Mouse (Mus musculus): ENCODE measurements around the gene Tfeb. TPM values are rescaled to one million over a fixed set of nuclear protein-coding genes. Genes with fewer than 3 reads are reported as not detected.
A peak's percentile ranks its signal among the peaks of the same experiment; 100 is the strongest.

The Tfeb gene
- polyA plus RNA-seq, 1 experiment from 2014 or later = 5.1 TPM

- Histone ChIP-seq H3K9ac (replicated peaks; ENCODE audit: low read depth, low read length) (no peak overlapping the region), H3K27me3 (ENCODE audit: control insufficient read depth, insufficient read depth, low read length) (no peaks in the 10 kb centered on the region), H3K4me1 (ENCODE audit: control insufficient read depth, insufficient read depth, low read length) (no peaks in the 10 kb centered on the region), H3K36me3 (ENCODE audit: control insufficient read depth, insufficient read depth, low read length) (no peaks in the 10 kb centered on the region), H3K4me3 (ENCODE audit: low read depth, low read length) (no peak overlapping the region), H3K4me2 (replicated peaks; ENCODE audit: low read depth, low read length) (no peak overlapping the region), H3K9me3 (ENCODE audit: control insufficient read depth, low read depth, low read length) (no peaks in the 10 kb centered on the region), H3K27ac (ENCODE audit: low read length) (no peak overlapping the region)
- WGBS = 29% methylated on average over 6 of the region's 6 CpGs
- ATAC-seq (ENCODE audit: insufficient number of reproducible peaks, insufficient read depth, low FRiP score, low read depth) = no peak
Observed at GRCm38 (mm10) chr17:47756366-47756765, 19.5 kb downstream of the Tfeb start.

- no peak for ATAC-seq (ENCODE audit: insufficient number of reproducible peaks, insufficient read depth, low FRiP score, low read depth)
- Histone ChIP-seq H3K4me1 (ENCODE audit: control insufficient read depth, insufficient read depth, low read length) (no peaks in the 10 kb centered on the region), H3K27ac (ENCODE audit: low read length) (no peak overlapping the region), H3K27me3 (ENCODE audit: control insufficient read depth, insufficient read depth, low read length) (no peaks in the 10 kb centered on the region), H3K9ac (replicated peaks; ENCODE audit: low read depth, low read length) (no peak overlapping the region), H3K9me3 (ENCODE audit: control insufficient read depth, low read depth, low read length) (no peaks in the 10 kb centered on the region), H3K4me3 (ENCODE audit: low read depth, low read length) (no peak overlapping the region), H3K4me2 (replicated peaks; ENCODE audit: low read depth, low read length) (no peak overlapping the region), H3K36me3 (ENCODE audit: control insufficient read depth, insufficient read depth, low read length) (no peaks in the 10 kb centered on the region)
- WGBS = 84% methylated on average over 7 of the region's 7 CpGs
Observed at GRCm38 (mm10) chr17:47757056-47757610, 20.3 kb downstream of the Tfeb start.

- 77% methylated on average over 15 of the region's 15 CpGs for WGBS
- H3K4me2 ChIP-seq (replicated peaks; ENCODE audit: low read depth, low read length) = no peak overlapping the region
- H3K4me1 ChIP-seq (ENCODE audit: control insufficient read depth, insufficient read depth, low read length) = peaks cover 12% of the 10 kb centered on the region
- no peak for ATAC-seq (ENCODE audit: insufficient number of reproducible peaks, insufficient read depth, low FRiP score, low read depth)
- H3K4me3 ChIP-seq (ENCODE audit: low read depth, low read length) = no peak overlapping the region
- H3K9ac ChIP-seq (replicated peaks; ENCODE audit: low read depth, low read length) = no peak overlapping the region
- no peak overlapping the region for H3K27ac ChIP-seq (ENCODE audit: low read length)
- no peaks in the 10 kb centered on the region for H3K36me3 ChIP-seq (ENCODE audit: control insufficient read depth, insufficient read depth, low read length)
- H3K9me3 ChIP-seq (ENCODE audit: control insufficient read depth, low read depth, low read length) = no peaks in the 10 kb centered on the region
- H3K27me3 ChIP-seq (ENCODE audit: control insufficient read depth, insufficient read depth, low read length) = no peaks in the 10 kb centered on the region
Observed at GRCm38 (mm10) chr17:47759702-47760410, 23.0 kb downstream of the Tfeb start.

- Histone ChIP-seq H3K9ac (replicated peaks; ENCODE audit: low read depth, low read length) (no peak overlapping the region), H3K4me3 (ENCODE audit: low read depth, low read length) (no peak overlapping the region), H3K27me3 (ENCODE audit: control insufficient read depth, insufficient read depth, low read length) (no peaks in the 10 kb centered on the region), H3K4me1 (ENCODE audit: control insufficient read depth, insufficient read depth, low read length) (peaks cover 12% of the 10 kb centered on the region), H3K36me3 (ENCODE audit: control insufficient read depth, insufficient read depth, low read length) (no peaks in the 10 kb centered on the region), H3K9me3 (ENCODE audit: control insufficient read depth, low read depth, low read length) (no peaks in the 10 kb centered on the region), H3K4me2 (replicated peaks; ENCODE audit: low read depth, low read length) (no peak overlapping the region), H3K27ac (ENCODE audit: low read length) (no peak overlapping the region)
- ATAC-seq (ENCODE audit: insufficient number of reproducible peaks, insufficient read depth, low FRiP score, low read depth) = no peak
- WGBS = 77% methylated on average over 7 of the region's 7 CpGs
Observed at GRCm38 (mm10) chr17:47762028-47762427, 25.2 kb downstream of the Tfeb start.

- Histone ChIP-seq H3K27me3 (ENCODE audit: control insufficient read depth, insufficient read depth, low read length) (no peaks in the 10 kb centered on the region), H3K4me1 (ENCODE audit: control insufficient read depth, insufficient read depth, low read length) (peaks cover 12% of the 10 kb centered on the region), H3K9me3 (ENCODE audit: control insufficient read depth, low read depth, low read length) (no peaks in the 10 kb centered on the region), H3K9ac (replicated peaks; ENCODE audit: low read depth, low read length) (no peak overlapping the region), H3K27ac (ENCODE audit: low read length) (peak overlapping the region; percentile 12; the same call in 1 of the 2 replicates), H3K4me2 (replicated peaks; ENCODE audit: low read depth, low read length) (no peak overlapping the region), H3K4me3 (ENCODE audit: low read depth, low read length) (no peak overlapping the region), H3K36me3 (ENCODE audit: control insufficient read depth, insufficient read depth, low read length) (no peaks in the 10 kb centered on the region)
- peak; percentile 60; the same call in 1 of the 2 replicates for ATAC-seq (ENCODE audit: insufficient number of reproducible peaks, insufficient read depth, low FRiP score, low read depth)
- WGBS = 71% methylated on average over 13 of the region's 13 CpGs
Observed at GRCm38 (mm10) chr17:47762518-47763340, 25.9 kb downstream of the Tfeb start.

- H3K36me3 ChIP-seq (ENCODE audit: control insufficient read depth, insufficient read depth, low read length) = no peaks in the 10 kb centered on the region
- H3K27ac ChIP-seq (ENCODE audit: low read length) = no peak overlapping the region
- no peaks in the 10 kb centered on the region for H3K27me3 ChIP-seq (ENCODE audit: control insufficient read depth, insufficient read depth, low read length)
- no peak overlapping the region for H3K9ac ChIP-seq (replicated peaks; ENCODE audit: low read depth, low read length)
- ATAC-seq (ENCODE audit: insufficient number of reproducible peaks, insufficient read depth, low FRiP score, low read depth) = no peak
- no peak overlapping the region for H3K4me2 ChIP-seq (replicated peaks; ENCODE audit: low read depth, low read length)
- peaks cover 12% of the 10 kb centered on the region for H3K4me1 ChIP-seq (ENCODE audit: control insufficient read depth, insufficient read depth, low read length)
- WGBS = 60% methylated on average over 4 of the region's 4 CpGs
- no peaks in the 10 kb centered on the region for H3K9me3 ChIP-seq (ENCODE audit: control insufficient read depth, low read depth, low read length)
- no peak overlapping the region for H3K4me3 ChIP-seq (ENCODE audit: low read depth, low read length)
Observed at GRCm38 (mm10) chr17:47765986-47766385, 29.2 kb downstream of the Tfeb start.

GRCm38 (mm10) chr17:47766407-47767043, 29.7 kb downstream of the Tfeb start:
- H3K9me3 ChIP-seq (ENCODE audit: control insufficient read depth, low read depth, low read length) = no peaks in the 10 kb centered on the region
- H3K27ac ChIP-seq (ENCODE audit: low read length) = no peak overlapping the region
- no peak for ATAC-seq (ENCODE audit: insufficient number of reproducible peaks, insufficient read depth, low FRiP score, low read depth)
- no peaks in the 10 kb centered on the region for H3K36me3 ChIP-seq (ENCODE audit: control insufficient read depth, insufficient read depth, low read length)
- no peak overlapping the region for H3K9ac ChIP-seq (replicated peaks; ENCODE audit: low read depth, low read length)
- no peak overlapping the region for H3K4me3 ChIP-seq (ENCODE audit: low read depth, low read length)
- WGBS = 84% methylated on average over 6 of the region's 6 CpGs
- H3K4me1 ChIP-seq (ENCODE audit: control insufficient read depth, insufficient read depth, low read length) = peaks cover 12% of the 10 kb centered on the region
- no peak overlapping the region for H3K4me2 ChIP-seq (replicated peaks; ENCODE audit: low read depth, low read length)
- H3K27me3 ChIP-seq (ENCODE audit: control insufficient read depth, insufficient read depth, low read length) = no peaks in the 10 kb centered on the region

- ATAC-seq (ENCODE audit: insufficient number of reproducible peaks, insufficient read depth, low FRiP score, low read depth) = no peak
- WGBS = 75% methylated on average over 2 of the region's 2 CpGs
Observed at GRCm38 (mm10) chr17:47767081-47767455, 30.2 kb downstream of the Tfeb start.

More at GRCm38 (mm10) chr17:47767081-47767455, 30.2 kb downstream of the Tfeb start:
- no peak overlapping the region for H3K4me3 ChIP-seq (ENCODE audit: low read depth, low read length)
- no peak overlapping the region for H3K4me2 ChIP-seq (replicated peaks; ENCODE audit: low read depth, low read length)
- no peak overlapping the region for H3K27ac ChIP-seq (ENCODE audit: low read length)
- H3K9ac ChIP-seq (replicated peaks; ENCODE audit: low read depth, low read length) = no peak overlapping the region
- H3K27me3 ChIP-seq (ENCODE audit: control insufficient read depth, insufficient read depth, low read length) = no peaks in the 10 kb centered on the region
- H3K9me3 ChIP-seq (ENCODE audit: control insufficient read depth, low read depth, low read length) = peaks cover 3% of the 10 kb centered on the region; the same call in 1 of the 2 replicates
- no peaks in the 10 kb centered on the region for H3K36me3 ChIP-seq (ENCODE audit: control insufficient read depth, insufficient read depth, low read length)
- peaks cover 12% of the 10 kb centered on the region for H3K4me1 ChIP-seq (ENCODE audit: control insufficient read depth, insufficient read depth, low read length)

Data from stomach, embryonic 14.5 days (tissue).